Mouse (Mus musculus) gastrocnemius, adult 18-20 months (tissue): ENCODE data around the gene Dydc1. TPM values are rescaled to one million over a fixed set of nuclear protein-coding genes. Genes with fewer than 3 reads are reported as not detected.
"Not testable (repeated sequence)": the region's sequence is repeated elsewhere in the genome, so short reads cannot be mapped to it uniquely, and the experiment has no call there.

Experiments
- DNase-seq: peaks from one replicate; pipeline ENCODE4 v3.0.0; 2021; ENCODE audit warnings: low spot score
- long read RNA-seq, 2 experiments: library from polyadenylated mRNA; stranded (forward); transcript quantifications; one replicate each; pipeline ENCODE4 v2.0.0; 2021
- total RNA-seq, 2 experiments: library from RNA; stranded (reverse); gene quantifications; 2 replicates each; pipeline ENCODE4 v1.2.3; 2021

The Dydc1 gene
- total RNA-seq: not detected
- long read RNA-seq, experiment 1: 0 reads
- long read RNA-seq, experiment 2: 0 reads

DNA sequence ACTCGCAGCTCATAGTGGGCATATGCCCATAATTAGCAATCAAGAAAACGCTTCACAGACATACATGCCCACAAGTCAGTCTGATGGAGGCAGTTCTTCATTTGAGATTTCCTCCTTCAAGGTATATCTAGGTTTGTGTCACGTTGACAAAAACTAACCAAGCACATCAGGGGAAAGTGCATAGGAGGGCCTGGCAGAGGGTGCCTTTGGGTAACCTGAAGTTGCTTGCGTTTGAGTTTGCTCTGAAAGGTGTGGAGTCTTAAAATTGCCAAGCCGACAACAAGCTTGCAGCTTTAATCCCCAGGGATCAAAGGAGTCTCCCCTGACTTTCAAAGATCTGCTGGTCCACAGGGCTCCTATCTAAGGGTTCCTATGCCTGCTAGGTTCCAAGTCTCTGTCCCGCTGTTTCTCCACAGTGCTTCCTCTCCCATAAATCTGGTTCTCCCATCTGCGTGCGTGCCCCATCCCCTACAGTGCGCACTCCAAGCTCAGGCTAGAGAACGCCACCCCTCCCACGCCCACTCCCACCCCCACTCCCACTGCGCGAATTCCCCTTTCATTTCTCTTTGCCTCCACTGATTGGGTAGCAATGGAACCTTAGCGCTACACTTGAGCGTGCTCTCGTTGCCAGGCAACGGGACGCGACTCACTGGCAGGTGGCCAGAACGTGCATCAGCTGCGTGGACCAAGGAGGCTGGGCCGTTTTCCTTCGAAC lies at the start of gene Dydc1:
Gene Dydc1, plus strand, starts transcription at position 683 of the 715 bp plus-strand sequence.
- DNase-seq: peak; percentile 30

DNA sequence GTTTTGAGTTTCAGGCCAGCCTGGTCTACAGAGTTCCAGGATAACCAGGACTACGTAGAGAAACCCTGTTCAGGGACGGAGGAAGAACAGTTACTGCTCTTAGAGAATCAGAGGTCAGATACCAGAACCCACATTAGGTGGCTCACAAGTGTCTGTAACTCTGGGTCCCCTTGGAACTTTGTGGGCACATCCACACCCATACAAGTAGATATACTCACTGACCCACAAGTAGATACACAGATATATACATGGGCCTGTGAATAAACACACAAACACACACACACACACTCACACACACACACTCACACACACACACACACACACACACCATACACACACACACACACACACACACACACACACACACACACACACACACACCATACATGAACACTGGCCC lies 47.6 kb upstream of the Dydc1 start:
- no peak for DNase-seq

DNA sequence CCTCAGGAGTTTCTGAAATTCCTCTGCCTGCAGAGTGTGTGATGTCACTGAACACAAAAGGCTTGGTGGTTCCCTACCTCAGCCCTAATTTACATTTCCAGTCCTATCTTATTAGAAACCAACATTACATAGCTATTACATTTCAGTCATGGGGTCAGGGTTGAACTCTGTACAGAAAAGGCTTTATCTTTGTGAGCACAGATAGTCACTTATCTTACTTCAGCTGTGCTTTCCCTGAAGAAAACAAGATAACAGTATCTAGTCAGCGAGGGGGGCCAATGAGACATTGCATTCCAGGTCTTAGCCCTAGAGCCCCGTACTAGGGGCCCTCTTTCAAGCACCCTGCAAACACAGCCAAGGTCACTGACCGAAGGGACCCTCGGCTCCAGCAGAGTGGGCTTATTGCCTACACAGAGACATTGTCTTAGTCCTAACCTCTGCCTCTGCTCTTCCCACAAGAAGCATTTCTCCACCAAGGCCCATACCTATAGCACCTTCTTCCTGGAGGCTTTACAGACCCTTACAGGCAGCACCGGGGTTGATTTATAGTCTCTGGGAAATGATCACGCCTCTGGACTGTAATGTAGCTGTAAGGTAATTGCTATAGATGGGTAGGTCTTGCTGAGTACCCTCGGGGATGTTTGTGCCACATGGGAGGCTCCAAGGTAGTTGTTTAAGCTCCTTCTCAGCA lies 47.0 kb upstream of the Dydc1 start:
- no peak for DNase-seq

DNA sequence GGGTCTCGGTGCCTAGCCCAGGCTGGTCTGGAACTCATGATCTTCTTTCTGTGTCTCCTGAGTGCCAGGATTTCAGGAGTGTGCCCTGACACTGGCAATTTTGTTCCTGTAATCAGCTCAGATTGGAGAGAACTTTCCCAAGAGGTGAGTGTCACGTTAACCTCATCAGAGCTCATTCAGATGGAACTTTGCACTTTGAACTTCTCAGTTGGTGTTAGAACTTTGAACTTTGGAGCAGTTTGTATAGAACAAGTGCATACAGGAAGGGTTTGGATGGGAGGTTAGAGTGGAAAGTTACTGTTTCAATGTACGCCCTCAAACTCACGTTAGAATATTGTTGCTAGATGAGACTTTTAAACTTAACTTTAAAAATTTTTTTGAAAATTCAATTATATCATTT lies 43.4 kb upstream of the Dydc1 start:
- no peak for DNase-seq

DNA sequence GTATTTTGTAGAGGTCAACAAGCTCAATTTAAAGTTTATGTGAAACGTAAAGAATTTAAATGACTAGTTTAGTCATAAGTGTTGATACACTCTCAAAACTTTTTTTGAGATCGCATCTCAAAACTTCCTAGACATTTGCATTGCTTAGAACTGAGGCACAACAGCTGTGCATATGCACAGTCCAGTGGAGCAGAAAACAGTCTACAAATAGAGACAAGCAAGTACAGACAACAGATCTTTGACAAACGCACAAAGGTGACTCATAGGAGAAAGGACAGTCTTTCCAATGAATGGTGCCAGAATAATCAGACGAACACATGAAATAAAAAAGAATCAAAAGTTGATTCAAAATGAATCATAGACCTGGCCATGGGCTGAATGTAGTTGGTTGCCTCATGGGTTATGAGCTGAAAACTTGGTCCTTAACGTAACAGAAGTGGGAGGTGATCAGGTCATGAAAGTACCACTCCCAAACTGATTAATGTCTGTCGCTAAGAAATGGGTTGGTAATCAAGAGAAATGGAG lies 41.7 kb upstream of the Dydc1 start:
- no peak for DNase-seq

DNA sequence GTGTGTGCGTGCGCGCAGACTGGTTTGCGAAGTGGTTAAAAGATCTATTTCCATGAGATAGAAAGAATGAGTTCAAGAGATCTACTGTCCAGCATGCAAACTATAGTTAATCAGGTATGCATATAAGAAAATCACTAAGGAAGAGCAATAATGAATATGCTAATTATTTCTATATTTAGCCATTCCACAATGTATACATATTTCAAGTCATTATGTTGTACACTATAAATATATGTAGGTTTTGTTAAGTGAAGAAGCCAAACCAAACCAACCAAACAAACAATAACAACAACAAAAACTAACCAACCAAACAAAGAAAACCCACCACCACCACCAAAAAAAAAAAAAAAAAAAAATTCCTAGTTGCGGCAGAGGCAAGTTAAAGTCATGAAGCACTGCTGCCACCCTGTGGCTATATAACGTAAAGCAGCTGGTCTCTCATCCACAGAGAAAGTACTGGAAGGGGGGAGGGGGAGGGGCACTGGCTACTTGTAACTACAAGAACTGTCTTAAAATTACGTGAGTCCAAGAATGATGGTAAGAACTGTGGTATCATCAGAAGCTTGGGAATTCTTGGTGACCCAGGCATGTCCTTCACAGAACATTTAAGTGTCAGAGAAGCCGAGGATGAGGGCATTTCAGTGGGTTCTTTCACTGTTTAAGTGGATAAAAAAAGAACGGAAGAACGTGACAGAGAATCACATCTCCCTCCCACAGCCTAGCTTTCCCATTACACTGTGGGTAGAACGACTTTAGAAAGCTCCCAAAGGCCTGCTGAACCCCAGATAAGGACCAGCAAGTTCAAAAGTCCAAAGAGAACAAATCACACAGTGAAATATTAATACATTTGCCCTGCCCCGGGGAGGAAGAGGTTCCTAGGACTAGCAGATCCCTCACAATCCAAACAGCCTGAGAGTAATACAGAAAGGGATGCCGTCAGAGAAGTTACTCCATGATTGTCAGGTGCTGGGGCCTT lies 39.3 kb upstream of the Dydc1 start:
- DNase-seq: peak; percentile 71

DNA sequence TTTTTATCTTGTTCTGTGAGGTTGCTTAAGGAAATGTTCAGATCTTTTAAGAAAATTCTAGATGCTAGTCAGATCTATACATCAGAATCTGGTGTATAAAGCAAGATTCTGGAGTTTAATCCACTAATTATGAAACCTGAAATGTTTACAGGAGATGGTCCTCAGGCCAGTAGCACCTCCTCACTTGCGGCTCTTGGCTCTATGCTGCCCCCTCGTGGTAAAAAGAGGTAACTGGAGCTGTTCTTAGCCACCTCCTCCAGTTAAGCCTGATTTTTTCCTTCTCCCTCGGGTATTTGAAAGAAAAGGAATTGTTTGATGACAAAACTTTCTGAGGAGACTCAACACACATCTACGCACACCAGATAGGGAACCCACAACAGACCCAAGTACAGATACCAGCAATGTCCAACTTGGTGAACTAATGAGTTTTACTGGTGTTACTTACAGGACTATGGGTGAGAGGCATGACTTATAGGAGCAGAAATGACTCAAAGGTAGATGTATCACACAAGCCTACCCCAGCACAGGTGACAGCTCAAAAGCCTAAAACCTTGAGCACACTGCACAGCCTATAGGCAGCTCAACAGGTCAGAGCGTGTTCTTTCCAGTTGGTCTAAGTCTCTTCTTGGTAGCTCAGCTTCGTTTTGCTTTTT lies 37.4 kb upstream of the Dydc1 start:
- peak; percentile 49 for DNase-seq

DNA sequence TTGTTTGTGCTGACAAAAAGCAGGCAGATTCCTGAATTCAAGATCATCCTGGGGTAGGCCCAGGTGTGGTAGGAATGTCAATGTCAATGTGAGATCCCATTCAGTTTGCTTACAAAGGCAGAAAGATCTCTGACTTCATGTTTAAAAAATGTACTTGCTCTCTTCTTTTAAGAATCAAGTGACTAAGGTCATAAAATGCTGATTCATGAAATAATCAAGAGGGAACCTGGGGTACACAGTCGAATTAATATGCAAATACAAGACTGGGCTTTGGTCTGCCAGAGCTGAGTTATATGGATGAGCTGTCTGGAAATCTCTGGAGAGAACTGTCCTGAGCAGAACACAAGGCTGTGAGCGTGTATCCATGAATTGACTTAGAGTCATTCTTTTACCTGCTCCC lies 25.3 kb upstream of the Dydc1 start:
- DNase-seq: no peak

DNA sequence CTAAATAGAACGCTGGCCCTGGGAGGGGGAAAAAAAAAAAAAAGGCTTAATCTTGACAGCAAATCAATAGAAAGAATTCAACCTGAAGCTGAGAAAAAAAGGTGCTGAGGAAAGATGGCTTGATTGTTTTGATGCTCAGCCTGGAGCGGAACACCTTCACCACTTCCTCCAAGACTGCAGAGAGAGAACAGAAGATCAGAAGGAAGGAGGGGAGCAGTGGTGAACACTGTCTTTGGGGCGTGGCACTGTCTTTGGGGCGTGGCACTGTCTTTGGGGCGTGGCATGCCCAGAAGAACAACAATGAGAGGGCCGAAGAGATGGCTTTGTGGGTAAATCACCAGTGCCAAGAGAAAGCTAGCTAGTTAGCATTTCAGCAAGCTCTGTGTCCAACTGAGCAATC lies 22.2 kb upstream of the Dydc1 start:
- no peak for DNase-seq

DNA sequence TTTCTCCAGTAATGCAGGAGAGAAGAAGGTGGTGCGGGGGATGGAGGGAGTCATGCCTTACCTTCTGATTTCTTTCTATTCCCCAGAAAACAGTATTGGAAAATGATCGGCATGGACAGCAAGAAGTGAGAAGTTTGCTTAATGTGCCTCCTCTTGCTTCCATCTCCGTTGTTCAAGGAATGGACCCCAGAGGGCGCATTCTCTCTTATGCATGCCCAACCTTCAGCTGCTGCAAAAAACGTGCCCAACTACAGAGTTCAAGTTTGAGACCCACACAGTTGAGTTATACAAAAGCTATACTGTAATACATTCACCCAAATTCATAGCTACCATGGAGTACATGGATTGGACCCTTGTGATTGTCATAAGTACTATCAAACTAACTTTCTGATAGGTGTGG lies 20.2 kb upstream of the Dydc1 start:
- DNase-seq: no peak

DNA sequence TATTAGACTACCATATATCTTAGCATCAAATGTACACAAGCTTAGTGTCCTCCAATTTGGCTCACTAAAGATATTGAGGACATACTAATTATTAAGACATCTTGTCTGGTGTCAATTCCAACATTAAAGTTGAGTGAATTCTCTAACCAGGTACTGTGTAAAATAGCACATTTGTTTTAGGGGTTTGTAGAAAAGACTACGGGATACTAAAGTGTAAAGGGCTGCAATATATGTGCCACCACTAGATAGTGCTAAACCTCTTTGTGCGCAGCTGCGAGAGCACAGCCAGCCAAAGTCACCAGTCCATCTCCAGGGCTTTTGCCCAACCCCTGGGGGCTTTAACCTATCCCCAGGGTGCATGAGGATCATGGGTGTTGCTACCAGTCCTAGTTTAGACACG lies 19.5 kb upstream of the Dydc1 start:
- not testable (repeated sequence) for DNase-seq

DNA sequence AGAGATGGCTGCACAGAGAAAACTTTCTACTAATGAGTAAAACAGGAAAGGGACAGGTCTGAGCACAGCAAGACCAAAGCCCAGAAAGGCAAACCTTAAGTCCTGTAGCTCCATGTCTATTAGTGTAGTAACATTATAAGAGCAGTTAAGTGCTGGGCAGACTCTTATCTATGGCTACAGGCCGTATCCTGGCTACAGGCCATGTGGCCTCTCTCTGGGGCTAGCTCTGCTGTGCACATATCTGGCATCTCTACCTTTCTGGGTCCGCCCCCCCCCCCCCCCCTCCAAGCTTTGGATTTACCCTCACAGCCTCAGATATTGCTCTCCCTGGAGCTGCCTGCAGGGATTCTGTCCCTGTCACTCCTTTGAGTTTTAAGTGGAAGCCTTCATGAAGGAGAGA lies 7.5 kb upstream of the Dydc1 start:
- DNase-seq: no peak

DNA sequence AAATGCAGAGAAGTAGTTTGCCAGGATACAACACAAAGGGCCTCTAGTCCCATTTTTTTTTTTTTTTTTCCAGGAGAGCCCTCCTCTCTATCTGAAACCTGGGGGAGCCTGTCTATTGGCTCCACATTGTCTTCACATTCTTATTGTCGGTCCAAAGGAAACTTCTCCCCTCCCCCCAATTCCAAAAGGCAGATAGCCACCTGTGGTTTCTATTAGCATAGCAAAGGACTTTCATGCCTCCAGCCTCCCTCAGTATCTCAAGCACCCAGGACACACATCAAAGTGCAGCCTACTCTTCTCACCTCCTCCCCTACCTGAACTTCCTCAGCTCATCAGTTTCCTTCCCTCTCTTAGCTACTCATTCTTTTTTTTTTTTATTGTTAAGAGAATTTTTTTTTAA lies 6.3 kb upstream of the Dydc1 start:
- no peak for DNase-seq

DNA sequence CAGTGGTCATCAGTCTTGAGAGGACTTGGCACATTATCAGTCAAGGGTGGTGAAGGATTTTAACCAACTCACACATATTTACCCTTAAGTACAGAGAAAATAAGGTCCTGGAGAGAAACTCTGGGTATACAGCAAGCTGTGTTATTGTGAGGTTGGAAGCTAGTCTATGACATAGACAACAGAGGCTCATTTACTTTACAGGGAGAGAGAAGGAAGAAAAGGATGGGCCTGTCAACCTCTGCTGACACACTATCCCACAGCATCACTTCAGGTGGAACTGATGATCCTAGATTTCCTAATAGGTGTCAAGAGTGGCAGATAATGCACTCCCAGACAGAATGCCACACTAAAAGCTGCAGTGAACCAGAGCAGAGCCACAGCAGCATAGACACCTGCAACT lies 3.6 kb upstream of the Dydc1 start, which contains the start of gene Dydc2:
Gene Dydc2, minus strand, starts transcription at position 101 of the 400 bp plus-strand sequence.
- no peak for DNase-seq

DNA sequence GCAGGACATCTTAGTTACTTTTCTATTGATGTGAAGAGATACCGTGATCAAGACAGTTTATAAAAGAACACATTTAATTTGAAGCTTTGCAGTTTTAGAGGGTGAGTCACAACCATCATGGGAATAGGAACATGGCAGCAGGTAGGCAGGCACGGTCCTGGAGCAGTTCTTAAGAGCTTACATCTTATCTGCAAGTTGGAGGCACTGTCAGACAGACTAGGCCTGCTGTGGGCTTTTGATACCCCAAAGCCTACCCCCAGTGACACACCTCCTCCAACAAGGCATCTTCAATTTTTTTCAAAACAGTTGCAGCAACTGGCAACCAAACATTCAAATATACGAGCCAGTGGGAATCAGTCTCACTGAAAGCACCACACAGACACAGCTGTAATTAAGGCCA lies 2.4 kb upstream of the Dydc1 start:
- DNase-seq: no peak

DNA sequence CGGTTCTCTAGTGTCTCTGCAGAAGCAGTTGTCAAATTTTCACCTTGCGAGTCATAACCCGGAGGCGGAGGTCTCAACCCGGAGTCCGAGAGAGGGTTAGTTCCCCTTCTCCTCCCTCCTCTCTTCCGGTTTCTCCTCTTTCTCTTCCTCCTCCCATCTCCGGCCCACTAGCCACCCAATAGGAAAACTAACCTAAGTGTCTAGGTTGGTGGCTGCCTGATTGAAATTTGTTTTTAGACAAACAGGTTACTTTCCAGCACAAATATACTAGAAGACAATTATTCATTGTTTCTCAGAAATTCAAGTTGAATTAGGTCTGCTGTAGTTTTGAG lies 199 bp downstream of the Dydc1 start:
- DNase-seq: no peak

DNA sequence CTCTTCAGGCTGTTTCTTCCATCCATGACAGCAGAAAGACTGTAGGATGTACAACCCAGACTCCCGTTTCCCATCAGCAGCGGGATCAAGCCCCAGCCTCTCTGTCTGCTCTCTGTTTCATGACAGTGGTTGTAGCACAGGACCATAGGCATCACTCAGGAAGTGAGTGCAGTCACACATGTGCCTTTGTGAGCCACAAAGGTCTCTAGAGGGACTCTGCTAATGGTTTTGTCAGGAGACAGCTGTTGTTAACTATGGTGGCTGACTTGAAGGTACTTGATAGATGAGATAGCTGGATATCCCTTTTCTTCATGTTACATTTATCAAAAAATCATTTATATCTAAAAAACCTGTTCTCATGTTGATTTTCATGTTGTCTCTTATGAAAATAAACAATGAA lies 9.7 kb downstream of the Dydc1 start:
- no peak for DNase-seq

DNA sequence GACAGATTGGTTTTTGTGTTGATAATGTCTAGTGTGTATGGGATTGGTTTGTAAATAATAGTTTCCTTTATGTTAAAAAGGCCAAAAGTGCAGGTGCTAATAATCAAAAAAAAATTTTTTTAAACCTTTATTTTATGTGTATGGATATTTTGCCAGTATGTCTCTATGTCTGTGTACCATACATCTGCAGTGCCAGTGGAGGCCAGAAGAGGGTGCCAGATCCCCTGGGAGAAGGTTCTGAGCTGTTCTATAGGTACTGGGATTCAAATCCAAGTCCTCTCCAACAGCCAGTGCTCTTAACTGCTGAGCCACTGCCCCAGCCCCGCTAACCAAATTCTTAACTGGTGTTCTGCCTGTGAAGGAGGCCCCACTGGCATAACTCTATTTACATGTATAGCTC lies 14.8 kb downstream of the Dydc1 start:
- no peak for DNase-seq

DNA sequence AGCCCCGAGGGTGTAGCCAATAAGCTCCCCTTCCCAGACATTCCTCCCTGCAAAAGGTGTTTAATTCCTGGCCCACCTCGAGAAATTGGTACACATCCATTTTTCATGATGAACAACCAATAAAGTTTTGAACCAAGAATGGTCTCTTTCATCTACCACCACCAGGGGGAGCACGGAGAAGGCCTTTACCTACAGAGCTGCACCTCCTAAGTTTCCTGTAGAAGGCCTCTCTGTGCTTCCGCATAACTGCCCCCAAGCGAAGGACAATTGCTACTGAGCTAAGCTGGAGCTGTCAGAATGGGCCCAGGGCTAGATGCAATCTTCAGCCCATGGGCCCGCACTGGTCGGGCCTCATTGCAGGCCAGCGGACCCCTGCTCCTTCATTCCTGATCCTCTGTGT lies 18.1 kb downstream of the Dydc1 start:
- DNase-seq: no peak

DNA sequence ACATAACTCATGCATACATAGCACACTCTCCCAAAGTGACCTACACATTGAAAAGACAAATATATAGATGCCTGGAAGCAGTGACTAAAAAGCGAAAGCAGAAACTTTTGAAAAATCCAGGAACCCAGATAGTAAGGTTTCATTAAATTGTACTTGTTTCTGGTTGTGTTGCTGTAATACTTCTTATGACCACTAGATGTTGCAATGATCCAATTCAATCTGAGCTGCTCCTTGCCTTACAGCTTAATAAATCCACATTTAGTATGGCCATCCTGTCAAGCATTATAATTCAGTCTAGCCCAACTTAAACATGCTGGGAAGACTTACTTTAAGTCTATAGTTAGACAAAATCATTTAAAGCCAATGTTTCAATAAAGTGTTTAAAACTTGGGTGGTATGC lies 21.4 kb downstream of the Dydc1 start:
- DNase-seq: no peak

DNA sequence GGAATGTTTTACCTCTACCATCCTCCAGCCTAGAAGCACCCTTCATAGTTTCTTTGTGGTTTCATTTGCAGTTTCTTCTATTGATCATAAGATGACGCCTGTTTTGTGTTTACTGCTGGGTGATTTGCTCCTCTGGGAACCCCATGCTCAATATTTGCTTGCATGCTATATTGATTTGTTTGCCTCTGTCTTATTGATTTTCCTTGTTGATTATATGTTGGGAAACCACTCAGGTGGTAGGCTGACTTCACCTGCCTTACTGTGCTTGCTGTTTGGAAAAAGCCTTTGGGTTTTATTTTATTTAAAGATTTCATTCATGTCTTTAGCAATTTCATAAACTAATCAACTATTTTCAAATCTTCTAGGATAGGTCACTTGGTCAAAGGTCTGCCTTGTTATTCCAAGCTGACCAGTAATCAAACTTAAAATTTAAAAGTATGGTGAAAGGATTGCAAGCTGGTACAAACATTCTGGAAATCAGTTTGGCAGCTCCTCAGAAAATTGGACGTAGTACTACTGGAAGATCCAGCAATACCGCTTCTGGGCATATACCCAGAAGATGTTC lies 23.7 kb downstream of the Dydc1 start:
- no peak for DNase-seq
